Mouse (Mus musculus): ENCODE data around the gene Fkbp15. TPM values are rescaled to one million over a fixed set of nuclear protein-coding genes. Genes with fewer than 3 reads are reported as not detected.
A peak's percentile ranks its signal among the peaks of the same experiment; 100 is the strongest.

The Fkbp15 gene
- total and polyA plus RNA-seq, 2 experiments, result 20.0 to 22.7 TPM

- H3K27me3 ChIP-seq (ENCODE audit: control insufficient read depth, insufficient read depth, low read length), result no peaks in the 10 kb centered on the region
- no peak overlapping the region for H3K4me3 ChIP-seq (ENCODE audit: insufficient read depth, low read depth, low read length)
- 0 out of 2 replicates have a peak, but pooled peaks cover 5% of the 10 kb centered on the region for H3K4me1 ChIP-seq (ENCODE audit: control insufficient read depth, insufficient read depth, low read length)
- TF ChIP-seq POLR2A (IDR thresholded peaks at IDR 0.05; ENCODE audit: extremely low read depth, insufficient read depth, low read length), result no peak
- no peak for TF ChIP-seq CTCF (IDR thresholded peaks at IDR 0.05; ENCODE audit: low read depth, low read length)
- H3K27ac ChIP-seq (replicated peaks; ENCODE audit: insufficient read depth, low read depth, low read length), result no peak overlapping the region
- H3K36me3 ChIP-seq (ENCODE audit: control insufficient read depth, insufficient read depth, low read length), result peaks cover 17% of the 10 kb centered on the region; the same call in 1 of the 2 replicates
- no peak overlapping the region for H3K9ac ChIP-seq (ENCODE audit: low read depth, low read length)
- peaks cover 8% of the 10 kb centered on the region; the same call in 1 of the 2 replicates for H3K79me2 ChIP-seq (ENCODE audit: control insufficient read depth, insufficient read depth, low read length)
- no peak for DNase-seq (ENCODE audit: extremely low read depth, low read depth, low spot score)
- WGBS, result 93% methylated on average over 10 of the region's 10 CpGs
Measured at GRCm38 (mm10) chr4:62293219-62293861, 67.0 kb downstream of the Fkbp15 start.

GRCm38 (mm10) chr4:62292461-62293180, 67.7 kb downstream of the Fkbp15 start:
- 92% methylated on average over 8 of the region's 8 CpGs for WGBS
- Histone ChIP-seq H3K9ac (ENCODE audit: low read depth, low read length) (no peak overlapping the region), H3K36me3 (ENCODE audit: control insufficient read depth, insufficient read depth, low read length) (peaks cover 13% of the 10 kb centered on the region; the same call in 1 of the 2 replicates), H3K4me3 (ENCODE audit: insufficient read depth, low read depth, low read length) (no peak overlapping the region), H3K79me2 (ENCODE audit: control insufficient read depth, insufficient read depth, low read length) (peaks cover 11% of the 10 kb centered on the region), H3K27ac (replicated peaks; ENCODE audit: insufficient read depth, low read depth, low read length) (no peak overlapping the region), H3K4me1 (ENCODE audit: control insufficient read depth, insufficient read depth, low read length) (peaks cover 6% of the 10 kb centered on the region), H3K27me3 (ENCODE audit: control insufficient read depth, insufficient read depth, low read length) (no peaks in the 10 kb centered on the region)
- no peak for DNase-seq (ENCODE audit: extremely low read depth, low read depth, low spot score)
- TF ChIP-seq CTCF (IDR thresholded peaks at IDR 0.05; ENCODE audit: low read depth, low read length) (no peak), POLR2A (IDR thresholded peaks at IDR 0.05; ENCODE audit: extremely low read depth, insufficient read depth, low read length) (no peak)

GRCm38 (mm10) chr4:62290816-62291505, 69.4 kb downstream of the Fkbp15 start:
- H3K27ac ChIP-seq (replicated peaks; ENCODE audit: insufficient read depth, low read depth, low read length), result no peak overlapping the region
- H3K36me3 ChIP-seq (ENCODE audit: control insufficient read depth, insufficient read depth, low read length), result peaks cover 4% of the 10 kb centered on the region; the same call in 1 of the 2 replicates
- no peaks in the 10 kb centered on the region for H3K27me3 ChIP-seq (ENCODE audit: control insufficient read depth, insufficient read depth, low read length)
- no peak overlapping the region for H3K4me3 ChIP-seq (ENCODE audit: insufficient read depth, low read depth, low read length)
- TF ChIP-seq POLR2A (IDR thresholded peaks at IDR 0.05; ENCODE audit: extremely low read depth, insufficient read depth, low read length) (no peak), CTCF (IDR thresholded peaks at IDR 0.05; ENCODE audit: low read depth, low read length) (no peak)
- H3K79me2 ChIP-seq (ENCODE audit: control insufficient read depth, insufficient read depth, low read length), result peaks cover 14% of the 10 kb centered on the region
- DNase-seq (ENCODE audit: extremely low read depth, low read depth, low spot score), result no peak
- H3K4me1 ChIP-seq (ENCODE audit: control insufficient read depth, insufficient read depth, low read length), result peaks cover 10% of the 10 kb centered on the region
- H3K9ac ChIP-seq (ENCODE audit: low read depth, low read length), result no peak overlapping the region
- WGBS, result 92% methylated on average over 9 of the region's 9 CpGs

- H3K4me1 ChIP-seq (ENCODE audit: control insufficient read depth, insufficient read depth, low read length), result peaks cover 7% of the 10 kb centered on the region
- 88% methylated on average over 7 of the region's 7 CpGs for WGBS
- H3K36me3 ChIP-seq (ENCODE audit: control insufficient read depth, insufficient read depth, low read length), result no peaks in the 10 kb centered on the region; the same call in 1 of the 2 replicates
- DNase-seq (ENCODE audit: extremely low read depth, low read depth, low spot score), result no peak
- no peaks in the 10 kb centered on the region for H3K27me3 ChIP-seq (ENCODE audit: control insufficient read depth, insufficient read depth, low read length)
- TF ChIP-seq CTCF (IDR thresholded peaks at IDR 0.05; ENCODE audit: low read depth, low read length) (no peak), POLR2A (IDR thresholded peaks at IDR 0.05; ENCODE audit: extremely low read depth, insufficient read depth, low read length) (no peak)
- peaks cover 14% of the 10 kb centered on the region for H3K79me2 ChIP-seq (ENCODE audit: control insufficient read depth, insufficient read depth, low read length)
- no peak overlapping the region for H3K27ac ChIP-seq (replicated peaks; ENCODE audit: insufficient read depth, low read depth, low read length)
- no peak overlapping the region for H3K4me3 ChIP-seq (ENCODE audit: insufficient read depth, low read depth, low read length)
- H3K9ac ChIP-seq (ENCODE audit: low read depth, low read length), result no peak overlapping the region
Measured at GRCm38 (mm10) chr4:62289226-62289625, 71.1 kb downstream of the Fkbp15 start.

- 29% methylated on average over 12 of the region's 12 CpGs for WGBS
- TF ChIP-seq POLR2A (IDR thresholded peaks at IDR 0.05; ENCODE audit: extremely low read depth, insufficient read depth, low read length) (no peak), CTCF (IDR thresholded peaks at IDR 0.05; ENCODE audit: low read depth, low read length) (no peak)
- peaks cover 14% of the 10 kb centered on the region for H3K79me2 ChIP-seq (ENCODE audit: control insufficient read depth, insufficient read depth, low read length)
- H3K27ac ChIP-seq (replicated peaks; ENCODE audit: insufficient read depth, low read depth, low read length), result no peak overlapping the region; the same call in 1 of the 2 replicates
- no peaks in the 10 kb centered on the region for H3K27me3 ChIP-seq (ENCODE audit: control insufficient read depth, insufficient read depth, low read length)
- peaks cover 7% of the 10 kb centered on the region for H3K4me1 ChIP-seq (ENCODE audit: control insufficient read depth, insufficient read depth, low read length)
- no peaks in the 10 kb centered on the region for H3K36me3 ChIP-seq (ENCODE audit: control insufficient read depth, insufficient read depth, low read length)
- H3K9ac ChIP-seq (ENCODE audit: low read depth, low read length), result peak overlapping the region; percentile 41
- peak overlapping the region; percentile 99 for H3K4me3 ChIP-seq (ENCODE audit: insufficient read depth, low read depth, low read length)
- peak; percentile 32 for DNase-seq (ENCODE audit: extremely low read depth, low read depth, low spot score)
Measured at GRCm38 (mm10) chr4:62286992-62287900, 73.1 kb downstream of the Fkbp15 start.
